Mouse (Mus musculus): Measurements from ENCODE around the gene Cnga3. TPM values are rescaled to one million over a fixed set of nuclear protein-coding genes. Genes with fewer than 3 reads are reported as not detected.
A peak's percentile ranks its signal among the peaks of the same experiment; 100 is the strongest.

Gene Cnga3
- not detected in 2 replicates for total RNA-seq (2017)

DNA sequence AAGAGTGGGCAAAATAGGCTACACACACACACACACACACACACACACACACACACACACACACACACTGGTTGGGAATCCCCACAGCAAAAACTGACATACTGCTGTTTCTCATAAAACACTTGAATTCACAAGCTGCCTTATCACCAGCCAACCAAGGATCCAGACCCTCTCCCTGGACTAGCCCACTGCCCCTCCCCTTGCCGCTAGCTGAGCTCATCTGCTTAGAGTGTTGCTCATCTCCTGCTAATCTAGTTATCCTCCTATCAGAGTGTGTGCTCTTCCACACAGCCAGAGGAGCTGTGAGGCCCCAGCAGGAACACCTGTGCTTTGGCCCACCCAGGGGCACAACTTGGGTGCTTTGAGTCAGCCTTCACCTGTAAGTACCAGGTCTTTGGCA is at the start of gene Cnga3:
TSS of gene Cnga3 (plus strand) at position 291 of the 400 bp plus-strand sequence.
- no peak for ATAC-seq (replicated peaks in 1 of 2; ENCODE audit: insufficient read depth in 1 of 2, low FRiP score in 2 of 2, low TSS enrichment in 1 of 2, low read depth in 1 of 2, poor library complexity in 2 of 2, severe bottlenecking in 2 of 2)

- no peak for ATAC-seq (replicated peaks in 1 of 2; ENCODE audit: insufficient read depth in 1 of 2, low FRiP score in 2 of 2, low TSS enrichment in 1 of 2, low read depth in 1 of 2, poor library complexity in 2 of 2, severe bottlenecking in 2 of 2)
Measured at GRCm38 (mm10) chr1:37166066-37166465, 48.2 kb upstream of the Cnga3 start.

DNA sequence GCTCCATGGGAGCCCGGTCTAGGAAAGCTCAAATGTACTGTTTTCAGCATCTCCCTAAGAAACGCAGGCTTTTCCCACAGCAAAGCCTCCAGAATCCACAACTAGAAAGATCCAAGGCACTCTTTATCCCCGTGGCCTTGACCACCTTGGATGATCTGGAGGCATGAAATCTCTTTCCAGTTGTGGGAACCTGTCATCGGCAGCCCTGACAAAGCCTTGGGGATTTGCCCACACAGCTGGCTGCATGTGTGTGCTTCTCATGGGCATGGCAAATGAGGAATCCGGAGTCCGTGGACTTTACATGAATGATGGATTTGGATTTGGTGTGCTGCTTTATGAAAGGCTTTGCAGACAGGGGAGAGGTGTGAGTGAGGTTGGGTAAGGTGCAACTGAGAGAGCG is 46.3 kb upstream of the Cnga3 start:
- no peak for ATAC-seq (replicated peaks in 1 of 2; ENCODE audit: insufficient read depth in 1 of 2, low FRiP score in 2 of 2, low TSS enrichment in 1 of 2, low read depth in 1 of 2, poor library complexity in 2 of 2, severe bottlenecking in 2 of 2)

DNA sequence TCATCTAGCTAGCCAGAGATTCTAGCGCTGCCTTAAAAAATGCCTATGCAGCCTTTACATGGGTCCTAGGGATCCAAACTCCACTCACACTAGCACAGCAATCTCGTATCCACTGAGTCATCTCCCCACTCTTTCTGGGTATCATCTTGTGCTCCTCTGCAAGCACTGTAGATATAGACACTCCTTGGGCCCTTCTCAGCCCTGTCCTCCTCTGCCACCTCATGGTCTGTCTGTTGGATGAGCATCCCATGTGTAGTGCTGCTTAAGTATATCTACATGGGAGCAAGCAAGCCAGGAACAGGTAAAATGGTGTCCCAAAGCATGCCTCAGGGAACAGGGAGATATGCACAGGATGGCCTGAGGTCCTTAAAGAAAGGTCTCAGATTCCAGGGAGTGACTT is 36.4 kb upstream of the Cnga3 start:
- ATAC-seq (replicated peaks in 1 of 2; ENCODE audit: insufficient read depth in 1 of 2, low FRiP score in 2 of 2, low TSS enrichment in 1 of 2, low read depth in 1 of 2, poor library complexity in 2 of 2, severe bottlenecking in 2 of 2): no peak

DNA sequence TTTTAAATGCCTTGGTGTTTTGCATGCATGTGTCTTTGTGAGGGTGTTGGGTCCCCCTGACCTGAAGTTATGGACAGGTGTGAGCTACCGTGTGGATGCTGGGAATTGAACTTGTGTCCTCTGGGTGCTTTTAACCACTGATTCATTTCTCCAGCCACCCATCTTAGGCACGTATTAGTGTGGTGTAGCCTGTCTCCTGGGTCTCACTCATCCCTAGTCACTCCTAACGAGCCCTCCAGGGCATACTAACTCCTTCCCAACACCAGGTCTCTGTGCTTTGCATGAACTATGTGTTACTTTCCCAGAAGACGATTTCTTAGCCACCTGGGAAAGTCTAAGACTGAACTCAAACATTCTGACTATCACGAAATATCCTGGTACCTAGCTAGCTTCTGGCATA is 34.4 kb upstream of the Cnga3 start:
- ATAC-seq (replicated peaks in 1 of 2; ENCODE audit: insufficient read depth in 1 of 2, low FRiP score in 2 of 2, low TSS enrichment in 1 of 2, low read depth in 1 of 2, poor library complexity in 2 of 2, severe bottlenecking in 2 of 2): no peak

- ATAC-seq (replicated peaks in 1 of 2; ENCODE audit: insufficient read depth in 1 of 2, low FRiP score in 2 of 2, low TSS enrichment in 1 of 2, low read depth in 1 of 2, poor library complexity in 2 of 2, severe bottlenecking in 2 of 2): no peak
Measured at GRCm38 (mm10) chr1:37187050-37187449, 27.2 kb upstream of the Cnga3 start.

DNA sequence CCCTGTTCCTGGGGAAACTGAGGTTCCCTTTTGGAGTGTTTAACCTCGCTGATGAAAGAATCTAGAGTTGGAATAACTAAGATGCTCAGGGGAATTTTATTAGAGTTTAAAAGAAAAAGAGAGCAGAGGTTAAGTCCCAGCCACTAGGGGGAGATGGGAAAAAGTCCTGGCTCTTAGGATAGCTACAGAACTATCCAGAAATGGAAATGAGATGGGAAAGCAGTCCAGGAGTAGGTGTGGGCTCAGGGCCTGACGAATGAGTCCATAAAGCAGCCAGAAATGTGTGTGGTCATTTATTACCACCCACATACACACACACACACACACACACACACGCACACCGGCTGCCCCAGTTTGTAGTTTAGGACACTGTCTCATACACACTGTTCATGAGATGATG is 19.6 kb upstream of the Cnga3 start:
- no peak for ATAC-seq (replicated peaks in 1 of 2; ENCODE audit: insufficient read depth in 1 of 2, low FRiP score in 2 of 2, low TSS enrichment in 1 of 2, low read depth in 1 of 2, poor library complexity in 2 of 2, severe bottlenecking in 2 of 2)

DNA sequence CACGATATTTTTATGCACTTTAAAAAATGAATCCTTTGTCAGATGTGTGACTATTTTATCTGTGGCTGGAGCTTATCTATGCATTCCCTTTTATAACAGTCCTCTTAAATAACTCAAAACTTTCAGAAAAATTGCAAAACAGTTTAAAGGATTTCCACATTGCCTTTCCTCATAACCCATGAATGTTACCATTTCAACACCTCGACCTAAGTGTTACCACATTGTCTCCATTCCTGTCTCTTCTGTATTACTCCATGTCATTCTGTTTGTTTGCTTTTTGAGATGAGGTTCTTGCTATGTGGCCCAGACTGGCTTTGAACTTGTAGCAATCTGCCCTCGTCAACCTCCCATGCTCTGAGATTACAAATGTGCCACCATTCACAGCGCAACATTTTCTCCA is 12.8 kb upstream of the Cnga3 start:
- ATAC-seq (replicated peaks in 1 of 2; ENCODE audit: insufficient read depth in 1 of 2, low FRiP score in 2 of 2, low TSS enrichment in 1 of 2, low read depth in 1 of 2, poor library complexity in 2 of 2, severe bottlenecking in 2 of 2): peak in 1 of 2 experiments; percentile 42; a peak in 1 of 4 replicates

- no peak for ATAC-seq (replicated peaks in 1 of 2; ENCODE audit: insufficient read depth in 1 of 2, low FRiP score in 2 of 2, low TSS enrichment in 1 of 2, low read depth in 1 of 2, poor library complexity in 2 of 2, severe bottlenecking in 2 of 2)
Measured at GRCm38 (mm10) chr1:37207743-37208142, 6.5 kb upstream of the Cnga3 start.

DNA sequence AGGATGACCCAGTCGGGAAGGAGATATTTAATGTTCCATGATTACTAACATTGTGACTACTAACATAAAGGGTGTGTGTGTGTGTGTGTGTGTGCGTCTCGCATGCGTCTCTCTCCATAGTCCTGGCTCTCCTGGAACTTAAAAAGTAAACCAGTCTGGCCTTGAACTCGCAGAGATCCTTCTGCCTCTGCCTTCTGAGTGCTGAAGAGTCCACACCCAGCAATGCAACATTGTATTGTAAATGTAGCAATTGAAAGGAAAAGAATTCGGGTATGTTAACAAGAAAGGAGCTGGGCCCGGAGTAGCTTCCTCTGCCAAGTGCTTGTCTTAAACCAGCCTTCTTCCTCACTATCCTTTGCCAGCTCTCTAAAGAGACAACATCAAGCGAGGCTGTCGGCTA is 1.9 kb upstream of the Cnga3 start:
- no peak for ATAC-seq (replicated peaks in 1 of 2; ENCODE audit: insufficient read depth in 1 of 2, low FRiP score in 2 of 2, low TSS enrichment in 1 of 2, low read depth in 1 of 2, poor library complexity in 2 of 2, severe bottlenecking in 2 of 2)

GRCm38 (mm10) chr1:37218386-37218785 is 4.2 kb downstream of the Cnga3 start:
- ATAC-seq (replicated peaks in 1 of 2; ENCODE audit: insufficient read depth in 1 of 2, low FRiP score in 2 of 2, low TSS enrichment in 1 of 2, low read depth in 1 of 2, poor library complexity in 2 of 2, severe bottlenecking in 2 of 2): peak; percentile 59 to 69; a peak in 3 of 4 replicates

DNA sequence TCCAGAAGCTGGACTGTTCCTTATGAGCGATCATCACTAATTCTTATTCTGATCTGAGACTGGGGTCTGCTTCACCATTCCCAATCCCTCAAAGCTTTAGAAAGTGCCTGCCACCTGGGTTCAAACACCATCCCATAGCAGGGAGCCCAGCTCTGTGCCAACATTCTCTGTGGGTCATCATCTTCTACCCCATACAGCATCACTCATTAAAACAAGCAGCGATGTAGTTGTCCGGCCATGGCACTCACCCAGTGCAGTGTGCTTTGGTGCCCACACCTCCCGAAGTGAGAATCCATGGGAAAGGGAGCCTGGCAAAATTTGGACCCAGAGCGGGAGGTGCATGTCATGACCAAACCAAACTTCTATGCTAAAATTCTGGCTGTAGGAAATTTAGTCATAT is 5.4 kb downstream of the Cnga3 start:
- ATAC-seq (replicated peaks in 1 of 2; ENCODE audit: insufficient read depth in 1 of 2, low FRiP score in 2 of 2, low TSS enrichment in 1 of 2, low read depth in 1 of 2, poor library complexity in 2 of 2, severe bottlenecking in 2 of 2): no peak

GRCm38 (mm10) chr1:37220134-37220907 is 6.1 kb downstream of the Cnga3 start:
- ATAC-seq (replicated peaks in 1 of 2; ENCODE audit: insufficient read depth in 1 of 2, low FRiP score in 2 of 2, low TSS enrichment in 1 of 2, low read depth in 1 of 2, poor library complexity in 2 of 2, severe bottlenecking in 2 of 2): no peak

DNA sequence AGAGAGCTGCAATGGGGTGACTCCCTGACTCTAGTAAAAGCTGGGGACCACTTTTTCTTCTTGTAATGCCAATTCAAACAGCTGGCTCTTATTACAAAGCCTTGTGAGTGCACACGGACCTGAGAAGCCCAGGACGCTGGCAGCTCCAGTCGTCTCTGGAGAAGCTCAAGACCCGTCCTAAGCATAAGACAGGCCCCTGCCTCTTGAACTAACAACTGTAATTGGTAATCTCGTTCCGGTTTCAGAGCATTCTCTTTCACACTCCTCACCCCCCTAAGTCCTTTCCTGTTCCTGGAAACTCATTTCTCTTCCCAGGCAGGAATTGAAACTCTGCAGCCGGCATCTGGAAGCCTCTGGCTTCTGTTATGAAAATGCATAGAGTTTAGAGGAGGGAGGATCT is 7.8 kb downstream of the Cnga3 start:
- no peak for ATAC-seq (replicated peaks in 1 of 2; ENCODE audit: insufficient read depth in 1 of 2, low FRiP score in 2 of 2, low TSS enrichment in 1 of 2, low read depth in 1 of 2, poor library complexity in 2 of 2, severe bottlenecking in 2 of 2)

GRCm38 (mm10) chr1:37230404-37230803 is 16.2 kb downstream of the Cnga3 start:
- ATAC-seq (replicated peaks in 1 of 2; ENCODE audit: insufficient read depth in 1 of 2, low FRiP score in 2 of 2, low TSS enrichment in 1 of 2, low read depth in 1 of 2, poor library complexity in 2 of 2, severe bottlenecking in 2 of 2): no peak

- no peak for ATAC-seq (replicated peaks in 1 of 2; ENCODE audit: insufficient read depth in 1 of 2, low FRiP score in 2 of 2, low TSS enrichment in 1 of 2, low read depth in 1 of 2, poor library complexity in 2 of 2, severe bottlenecking in 2 of 2)
Measured at GRCm38 (mm10) chr1:37231295-37231701, 17.1 kb downstream of the Cnga3 start.

- ATAC-seq (replicated peaks in 1 of 2; ENCODE audit: insufficient read depth in 1 of 2, low FRiP score in 2 of 2, low TSS enrichment in 1 of 2, low read depth in 1 of 2, poor library complexity in 2 of 2, severe bottlenecking in 2 of 2): no peak
Measured at GRCm38 (mm10) chr1:37239045-37239635, 24.9 kb downstream of the Cnga3 start.

GRCm38 (mm10) chr1:37242253-37242652 is 28.0 kb downstream of the Cnga3 start:
- ATAC-seq (replicated peaks in 1 of 2; ENCODE audit: insufficient read depth in 1 of 2, low FRiP score in 2 of 2, low TSS enrichment in 1 of 2, low read depth in 1 of 2, poor library complexity in 2 of 2, severe bottlenecking in 2 of 2): no peak

- no peak for ATAC-seq (replicated peaks in 1 of 2; ENCODE audit: insufficient read depth in 1 of 2, low FRiP score in 2 of 2, low TSS enrichment in 1 of 2, low read depth in 1 of 2, poor library complexity in 2 of 2, severe bottlenecking in 2 of 2)
Measured at GRCm38 (mm10) chr1:37246476-37246875, 32.2 kb downstream of the Cnga3 start.

Data from hematopoietic stem cell, adult 5-6 weeks (primary cell).